Mouse (Mus musculus): Measurements from ENCODE around the gene Pxn.

- TF ChIP-seq POLR2A (IDR thresholded peaks at IDR 0.05; ENCODE audit: control insufficient read depth, low read depth, low read length) (no peak), CTCF (IDR thresholded peaks at IDR 0.05; ENCODE audit: control insufficient read depth, insufficient read depth, insufficient replicate concordance, low read depth, low read length) (no peak)
Measured at GRCm38 (mm10) chr5:115529742-115530446, 23.4 kb downstream of the Pxn start.
